Mouse (Mus musculus) E14TG2a.4 (cell line): Measurements from ENCODE around the gene Tiam2.

Source experiments
- CTCF ChIP-seq: conservative IDR thresholded peaks from 2 replicates; pipeline ENCODE4 v1.5.1; 2014; ENCODE audit warnings: low read length
- NANOG ChIP-seq: IDR thresholded peaks from 2 replicates; pipeline ENCODE4 v1.6.1; 2014; ENCODE audit warnings: borderline replicate concordance, low read length, mixed read lengths

- TF ChIP-seq CTCF (no peak), NANOG (no peak)
Measured at GRCm38 (mm10) chr17:3412771-3413170, 86.4 kb downstream of the Tiam2 start.
